Mouse (Mus musculus): Measurements from ENCODE around the gene March10. TPM values are rescaled to one million over a fixed set of nuclear protein-coding genes. Genes with fewer than 3 reads are reported as not detected.
A peak's percentile ranks its signal among the peaks of the same experiment; 100 is the strongest.

The March10 gene
- polyA plus RNA-seq, 1 experiment from 2014 or later, result not detected

DNA sequence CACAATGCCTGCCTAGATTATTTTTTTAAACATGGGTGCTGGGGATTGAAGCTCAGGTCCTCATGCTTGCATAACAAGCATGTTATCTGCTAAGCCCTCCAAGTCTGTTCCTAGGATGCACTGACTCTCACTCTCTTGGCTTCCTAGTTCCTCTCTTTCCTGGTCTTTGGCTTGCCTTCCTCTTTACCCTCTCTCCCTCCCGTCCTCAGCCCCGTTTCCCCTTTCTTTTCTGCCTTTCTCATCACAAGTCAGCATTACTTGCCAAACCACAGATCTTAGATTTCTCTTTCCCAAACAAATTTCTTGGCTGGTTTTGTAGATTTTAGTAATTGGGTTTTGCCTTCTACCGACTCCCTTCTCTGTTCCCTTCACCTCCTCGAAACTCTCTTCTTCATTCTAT, 10.2 kb upstream of the March10 start:
- Histone ChIP-seq H3K4me1 (replicated peaks) (peaks cover 14% of the 10 kb centered on the region; the same call in 1 of the 2 replicates), H3K9me3 (no peaks in the 10 kb centered on the region), H3K9ac (replicated peaks) (no peak overlapping the region), H3K36me3 (no peaks in the 10 kb centered on the region), H3K4me2 (no peak overlapping the region), H3K4me3 (replicated peaks) (no peak overlapping the region), H3K27ac (peak overlapping the region; percentile 20; the same call in 1 of the 2 replicates), H3K27me3 (no peaks in the 10 kb centered on the region)
- ATAC-seq (ENCODE audit: insufficient number of reproducible peaks, insufficient read depth, low FRiP score, low TSS enrichment, low read depth), result no peak
- 74% methylated on average over 4 of the region's 4 CpGs for WGBS

DNA sequence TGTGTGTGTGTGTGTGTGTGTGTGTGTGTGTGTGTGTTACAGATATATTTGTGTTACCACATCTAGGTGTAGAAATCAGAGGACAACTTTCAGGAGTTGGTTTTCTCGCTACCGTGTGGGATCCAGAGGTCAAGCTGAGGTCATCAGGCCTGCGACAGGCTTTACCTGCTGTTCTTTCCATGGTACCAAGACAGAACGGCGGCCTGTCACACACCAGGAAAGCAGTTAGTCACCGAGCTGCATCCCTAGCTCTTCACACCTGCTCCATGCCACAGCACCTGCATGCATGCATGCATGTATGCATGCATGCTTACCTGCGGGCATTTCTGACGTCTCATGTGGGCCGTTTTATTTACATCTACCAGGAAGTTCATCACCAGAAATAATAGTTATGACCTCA, 9.0 kb upstream of the March10 start:
- WGBS, result 75% methylated on average over 9 of the region's 9 CpGs
- ATAC-seq (ENCODE audit: insufficient number of reproducible peaks, insufficient read depth, low FRiP score, low TSS enrichment, low read depth), result no peak

GRCm38 (mm10) chr11:105464430-105464967, 8.0 kb upstream of the March10 start:
- no peaks in the 10 kb centered on the region for H3K9me3 ChIP-seq
- H3K9ac ChIP-seq (replicated peaks), result no peak overlapping the region
- ATAC-seq (ENCODE audit: insufficient number of reproducible peaks, insufficient read depth, low FRiP score, low TSS enrichment, low read depth), result no peak
- H3K4me1 ChIP-seq (replicated peaks), result peaks cover 14% of the 10 kb centered on the region; the same call in 1 of the 2 replicates
- H3K27me3 ChIP-seq, result no peaks in the 10 kb centered on the region
- no peak overlapping the region for H3K4me2 ChIP-seq
- no peak overlapping the region for H3K4me3 ChIP-seq (replicated peaks)
- H3K36me3 ChIP-seq, result no peaks in the 10 kb centered on the region
- 69% methylated on average over 8 of the region's 8 CpGs for WGBS
- no peak overlapping the region for H3K27ac ChIP-seq

More for the DNA sequence above, 9.0 kb upstream of the March10 start:
- H3K9ac ChIP-seq (replicated peaks), result no peak overlapping the region
- no peaks in the 10 kb centered on the region for H3K27me3 ChIP-seq
- H3K9me3 ChIP-seq, result no peaks in the 10 kb centered on the region
- H3K4me3 ChIP-seq (replicated peaks), result no peak overlapping the region
- H3K36me3 ChIP-seq, result no peaks in the 10 kb centered on the region
- H3K4me2 ChIP-seq, result no peak overlapping the region
- no peak overlapping the region for H3K27ac ChIP-seq
- peaks cover 14% of the 10 kb centered on the region; the same call in 1 of the 2 replicates for H3K4me1 ChIP-seq (replicated peaks)

DNA sequence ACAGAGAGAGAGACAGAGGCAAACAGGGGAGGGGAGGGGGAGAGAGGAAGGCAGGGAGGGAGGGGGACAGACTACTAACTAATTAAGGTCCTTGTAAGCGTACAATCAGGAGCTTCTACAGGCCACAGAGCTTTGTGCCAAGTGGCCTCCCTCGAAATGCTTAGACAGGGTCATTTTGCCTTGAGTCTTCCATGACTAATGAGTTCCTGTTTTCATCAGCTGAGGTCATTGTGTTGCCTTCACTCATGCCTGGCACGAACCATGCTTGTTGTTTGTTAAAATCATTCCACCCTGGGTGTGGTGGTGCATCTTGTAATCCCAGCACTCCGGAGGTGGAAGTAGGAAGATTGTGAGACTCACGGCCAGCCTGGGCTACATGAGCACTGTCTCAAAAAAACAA, 3.4 kb upstream of the March10 start:
- Histone ChIP-seq H3K4me1 (replicated peaks) (peaks cover 15% of the 10 kb centered on the region), H3K27me3 (peaks cover 11% of the 10 kb centered on the region; the same call in 1 of the 2 replicates), H3K27ac (no peak overlapping the region), H3K36me3 (no peaks in the 10 kb centered on the region), H3K4me3 (replicated peaks) (no peak overlapping the region), H3K4me2 (no peak overlapping the region), H3K9ac (replicated peaks) (no peak overlapping the region), H3K9me3 (no peaks in the 10 kb centered on the region)
- ATAC-seq (ENCODE audit: insufficient number of reproducible peaks, insufficient read depth, low FRiP score, low TSS enrichment, low read depth), result no peak
- WGBS, result 66% methylated on average over 5 of the region's 5 CpGs

DNA sequence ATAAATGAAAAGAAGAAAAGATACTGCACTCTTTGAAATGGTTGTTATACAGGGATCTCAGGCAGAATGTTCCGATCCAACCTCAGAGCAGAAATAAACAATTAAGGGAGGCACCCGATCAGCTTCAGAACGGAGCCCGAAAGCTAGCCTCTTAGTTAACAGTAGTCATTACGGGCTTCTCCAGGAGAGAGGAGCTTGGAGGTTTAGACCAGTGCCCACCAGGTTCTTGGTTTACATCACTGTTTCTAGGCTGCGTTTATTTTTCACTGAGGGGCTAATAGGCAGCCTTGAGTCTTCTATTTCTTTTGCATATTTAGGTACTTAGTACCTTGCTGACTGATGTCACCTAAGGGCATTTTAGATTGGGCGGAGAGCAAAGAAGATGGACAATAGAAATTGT, 506 bp upstream of the March10 start:
- 57% methylated on average over 7 of the region's 7 CpGs for WGBS
- no peak overlapping the region for H3K9ac ChIP-seq (replicated peaks)

GRCm38 (mm10) chr11:105455118-105455517, 1.4 kb downstream of the March10 start:
- Histone ChIP-seq H3K4me2 (no peak overlapping the region), H3K4me3 (replicated peaks) (no peak overlapping the region), H3K27ac (no peak overlapping the region), H3K27me3 (peaks cover 11% of the 10 kb centered on the region; the same call in 1 of the 2 replicates), H3K4me1 (replicated peaks) (peaks cover 15% of the 10 kb centered on the region), H3K36me3 (no peaks in the 10 kb centered on the region), H3K9me3 (no peaks in the 10 kb centered on the region), H3K9ac (replicated peaks) (no peak overlapping the region)
- WGBS, result 89% methylated on average over 5 of the region's 5 CpGs
- no peak for ATAC-seq (ENCODE audit: insufficient number of reproducible peaks, insufficient read depth, low FRiP score, low TSS enrichment, low read depth)

More for the DNA sequence above, 506 bp upstream of the March10 start:
- H3K36me3 ChIP-seq, result no peaks in the 10 kb centered on the region
- no peak for ATAC-seq (ENCODE audit: insufficient number of reproducible peaks, insufficient read depth, low FRiP score, low TSS enrichment, low read depth)
- H3K4me2 ChIP-seq, result peak overlapping the region; percentile 94
- H3K4me1 ChIP-seq (replicated peaks), result peaks cover 15% of the 10 kb centered on the region
- peaks cover 11% of the 10 kb centered on the region; the same call in 1 of the 2 replicates for H3K27me3 ChIP-seq
- H3K9me3 ChIP-seq, result no peaks in the 10 kb centered on the region
- peak overlapping the region; percentile 55 for H3K4me3 ChIP-seq (replicated peaks)
- no peak overlapping the region for H3K27ac ChIP-seq

DNA sequence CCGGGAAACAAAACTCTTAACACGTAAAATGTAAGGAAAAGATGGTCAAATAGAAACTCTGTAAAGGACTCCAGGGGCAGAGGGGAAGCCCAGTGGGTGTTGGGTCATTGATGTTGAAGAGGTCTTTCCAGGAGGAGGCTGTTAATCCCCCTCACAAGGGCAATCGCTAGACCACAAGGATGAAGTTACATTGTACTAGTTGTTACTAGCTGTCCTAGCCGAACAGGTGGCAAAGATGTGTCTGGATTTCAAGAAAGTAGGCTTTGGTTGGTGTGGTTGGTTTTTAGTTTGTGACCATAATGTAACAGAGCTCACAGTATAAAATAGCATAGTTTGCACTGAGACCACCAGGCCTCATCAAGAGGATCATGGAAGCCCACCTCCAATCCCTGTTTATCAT, 3.5 kb downstream of the March10 start:
- Histone ChIP-seq H3K27ac (no peak overlapping the region), H3K4me1 (replicated peaks) (peaks cover 15% of the 10 kb centered on the region), H3K9me3 (no peaks in the 10 kb centered on the region), H3K27me3 (peaks cover 11% of the 10 kb centered on the region; the same call in 1 of the 2 replicates), H3K4me2 (no peak overlapping the region), H3K36me3 (no peaks in the 10 kb centered on the region), H3K4me3 (replicated peaks) (no peak overlapping the region), H3K9ac (replicated peaks) (no peak overlapping the region)
- WGBS, result 86% methylated on average over 4 of the region's 4 CpGs
- ATAC-seq (ENCODE audit: insufficient number of reproducible peaks, insufficient read depth, low FRiP score, low TSS enrichment, low read depth), result no peak

DNA sequence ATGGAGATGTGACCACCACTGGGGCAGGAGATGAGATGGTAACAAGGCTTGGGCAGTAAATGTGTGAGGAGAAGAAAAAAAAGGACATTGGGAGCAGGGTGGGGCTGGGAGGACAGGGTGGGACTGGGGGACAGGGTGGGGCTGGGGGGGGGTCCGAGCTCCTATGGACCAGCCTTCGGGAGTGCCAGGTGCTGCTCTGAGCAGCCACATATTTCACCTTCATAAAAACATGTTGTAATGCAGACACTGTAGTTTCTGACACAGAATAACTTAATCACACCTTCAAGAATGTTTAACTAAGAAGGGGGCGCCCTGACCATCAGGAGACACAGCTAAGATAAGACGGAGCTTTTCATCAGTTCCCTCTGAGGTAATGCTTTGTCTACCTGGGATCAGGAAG, 4.0 kb downstream of the March10 start:
- no peak for ATAC-seq (ENCODE audit: insufficient number of reproducible peaks, insufficient read depth, low FRiP score, low TSS enrichment, low read depth)
- Histone ChIP-seq H3K27ac (no peak overlapping the region), H3K4me3 (replicated peaks) (no peak overlapping the region), H3K4me1 (replicated peaks) (peaks cover 14% of the 10 kb centered on the region), H3K4me2 (no peak overlapping the region), H3K9me3 (no peaks in the 10 kb centered on the region), H3K36me3 (no peaks in the 10 kb centered on the region), H3K27me3 (peaks cover 8% of the 10 kb centered on the region; the same call in 1 of the 2 replicates), H3K9ac (replicated peaks) (no peak overlapping the region)
- WGBS, result 85% methylated on average over 4 of the region's 4 CpGs

DNA sequence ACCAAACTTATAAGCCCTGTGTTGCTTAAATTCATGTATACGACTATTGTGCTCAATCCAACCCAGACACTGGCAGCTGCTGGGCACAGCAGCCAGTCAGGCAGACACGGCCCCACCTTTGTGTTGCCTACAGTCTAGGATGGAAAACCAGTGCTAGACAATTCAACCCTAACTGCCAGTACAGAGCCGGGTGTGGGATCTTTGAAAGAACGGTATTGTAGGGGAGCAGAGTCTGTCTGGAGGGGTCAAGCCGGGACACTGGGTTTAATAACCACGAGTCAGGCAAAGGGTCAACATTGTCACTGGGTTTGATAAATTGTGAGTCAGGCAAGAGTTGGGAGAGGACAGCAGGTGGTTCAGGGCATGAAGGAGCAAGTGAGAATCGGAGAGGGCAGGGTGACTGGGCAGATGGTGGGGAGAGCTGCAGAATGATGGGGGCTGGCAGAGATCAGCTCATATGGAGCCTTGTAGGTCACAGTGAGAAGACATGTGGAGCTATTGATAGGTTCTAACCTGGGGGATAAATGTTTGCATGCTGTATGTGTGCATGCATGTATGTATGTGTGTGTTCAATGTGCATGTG, 4.9 kb downstream of the March10 start:
- Histone ChIP-seq H3K4me3 (replicated peaks) (no peak overlapping the region), H3K4me1 (replicated peaks) (peaks cover 6% of the 10 kb centered on the region), H3K4me2 (no peak overlapping the region), H3K9ac (replicated peaks) (no peak overlapping the region), H3K36me3 (no peaks in the 10 kb centered on the region), H3K27ac (no peak overlapping the region), H3K9me3 (no peaks in the 10 kb centered on the region), H3K27me3 (peaks cover 5% of the 10 kb centered on the region; the same call in 1 of the 2 replicates)
- no peak for ATAC-seq (ENCODE audit: insufficient number of reproducible peaks, insufficient read depth, low FRiP score, low TSS enrichment, low read depth)
- 62% methylated on average over 7 of the region's 7 CpGs for WGBS

GRCm38 (mm10) chr11:105449581-105450315, 6.8 kb downstream of the March10 start:
- no peak overlapping the region for H3K27ac ChIP-seq
- no peaks in the 10 kb centered on the region for H3K9me3 ChIP-seq
- H3K9ac ChIP-seq (replicated peaks), result no peak overlapping the region
- no peaks in the 10 kb centered on the region for H3K36me3 ChIP-seq
- WGBS, result 72% methylated on average over 12 of the region's 12 CpGs
- H3K27me3 ChIP-seq, result no peaks in the 10 kb centered on the region
- H3K4me3 ChIP-seq (replicated peaks), result no peak overlapping the region
- ATAC-seq (ENCODE audit: insufficient number of reproducible peaks, insufficient read depth, low FRiP score, low TSS enrichment, low read depth), result no peak
- no peak overlapping the region for H3K4me2 ChIP-seq
- no peaks in the 10 kb centered on the region for H3K4me1 ChIP-seq (replicated peaks)

- no peak overlapping the region for H3K27ac ChIP-seq
- H3K9me3 ChIP-seq, result no peaks in the 10 kb centered on the region
- 77% methylated on average over 6 of the region's 6 CpGs for WGBS
- no peaks in the 10 kb centered on the region for H3K27me3 ChIP-seq
- H3K9ac ChIP-seq (replicated peaks), result no peak overlapping the region
- no peak overlapping the region for H3K4me2 ChIP-seq
- peaks cover 7% of the 10 kb centered on the region; the same call in 1 of the 2 replicates for H3K4me1 ChIP-seq (replicated peaks)
- H3K4me3 ChIP-seq (replicated peaks), result no peak overlapping the region
- ATAC-seq (ENCODE audit: insufficient number of reproducible peaks, insufficient read depth, low FRiP score, low TSS enrichment, low read depth), result no peak
- H3K36me3 ChIP-seq, result no peaks in the 10 kb centered on the region
Observed at GRCm38 (mm10) chr11:105447661-105448060, 8.9 kb downstream of the March10 start.

All from limb, embryonic 12.5 days (tissue).